Mouse (Mus musculus) embryonic facial prominence, embryonic 11.5 days (tissue): ENCODE data around the gene 2210011C24Rik. TPM values are rescaled to one million over a fixed set of nuclear protein-coding genes. Genes with fewer than 3 reads are reported as not detected.

Experiments used
- ATAC-seq: fragments of 200-750 bp; cut with Nextera tagmentation; replicated peaks from 2 replicates; pipeline ENCODE4 v1.8.0; 2017; ENCODE audit warnings: low read depth; ENCODE audit not compliant: insufficient number of reproducible peaks, low FRiP score, low TSS enrichment
- DNase-seq: peaks from one replicate; pipeline ENCODE4 v3.0.0-alpha.2; 2015; ENCODE audit warnings: low spot score
- H3K27ac ChIP-seq: fragments of 300-500 bp; sonication (generic); replicated peaks from 2 replicates; pipeline ENCODE4 v1.5.1; 2014; ENCODE audit warnings: mild to moderate bottlenecking, low read depth, low read length, control low read depth
- H3K27me3 ChIP-seq: fragments of 300-500 bp; sonication (generic); 2 replicates; pipeline ENCODE4 v1.6.1; 2014; ENCODE audit warnings: mild to moderate bottlenecking, low read length, moderate library complexity, mixed read lengths; ENCODE audit not compliant: control insufficient read depth, insufficient read depth
- H3K36me3 ChIP-seq: fragments of 300-500 bp; sonication (generic); replicated peaks from 2 replicates; pipeline ENCODE4 v1.6.1; 2014; ENCODE audit warnings: low read depth, mild to moderate bottlenecking, low read length, moderate library complexity, mixed read lengths; ENCODE audit not compliant: control insufficient read depth, insufficient read depth
- H3K4me1 ChIP-seq: fragments of 300-500 bp; sonication (generic); 2 replicates; pipeline ENCODE4 v1.6.1; 2014; ENCODE audit warnings: low read length, mixed read lengths; ENCODE audit not compliant: control insufficient read depth, insufficient read depth
- H3K4me2 ChIP-seq: fragments of 300-500 bp; sonication (generic); 2 replicates; pipeline ENCODE4 v1.6.1; 2014; ENCODE audit warnings: low read depth, mild to moderate bottlenecking, control low read depth, low read length, moderate library complexity
- H3K4me3 ChIP-seq: fragments of 300-500 bp; sonication (generic); 2 replicates; pipeline ENCODE4 v1.5.1; 2014; ENCODE audit warnings: low read depth, low read length, control low read depth
- H3K9ac ChIP-seq: fragments of 300-500 bp; sonication (generic); replicated peaks from 2 replicates; pipeline ENCODE4 v1.6.1; 2014; ENCODE audit warnings: mild to moderate bottlenecking, control low read depth, low read length
- H3K9me3 ChIP-seq: fragments of 300-500 bp; sonication (generic); replicated peaks from 2 replicates; pipeline ENCODE4 v1.6.1; 2016; ENCODE audit warnings: mild to moderate bottlenecking, low read length, inconsistent platforms, mixed read lengths; ENCODE audit not compliant: control insufficient read depth
- WGBS: fragments of 180-500 bp; shearing (Covaris S2); extraction: QIAGEN DNeasy Blood & Tissue Kit; methylation state at CpG from one replicate; pipeline ENCODE4 v1.1.7; 2014; 5-methylcytosine and 5-hydroxymethylcytosine counted together
- polyA plus RNA-seq: library from polyadenylated mRNA; unstranded; fragments of >200 nt; fragmentation: Nextera tagmentation; extraction: Ambion mirVana; gene quantifications from 2 replicates; pipeline ENCODE4 v1.2.1, GENCODE M21; 2014

Gene 2210011C24Rik
- polyA plus RNA-seq, 1 experiment from 2014 or later, result not detected

GRCm38 (mm10) chr8:83974521-83974920 lies 37.5 kb downstream of the 2210011C24Rik start:
- H3K4me3 ChIP-seq, result no peak overlapping the region; the same call in 1 of the 2 replicates
- WGBS, result 86% methylated on average over 4 of the region's 4 CpGs

GRCm38 (mm10) chr8:83973161-83974031 lies 38.6 kb downstream of the 2210011C24Rik start:
- H3K9ac ChIP-seq, result peak overlapping the region; percentile 86
- H3K4me2 ChIP-seq, result peak overlapping the region; percentile 93
- peaks cover 3% of the 10 kb centered on the region for H3K4me1 ChIP-seq
- H3K27me3 ChIP-seq, result no peaks in the 10 kb centered on the region
- ATAC-seq (peak; percentile 5; the same call in 1 of the 2 replicates), DNase-seq (no peak)
- peak overlapping the region; percentile 90 for H3K4me3 ChIP-seq
- H3K36me3 ChIP-seq, result peaks cover 3% of the 10 kb centered on the region; the same call in 1 of the 2 replicates
- no peak overlapping the region for H3K27ac ChIP-seq
- 2% methylated on average over 37 of the region's 37 CpGs for WGBS
- no peaks in the 10 kb centered on the region for H3K9me3 ChIP-seq

More at GRCm38 (mm10) chr8:83974521-83974920, 37.5 kb downstream of the 2210011C24Rik start:
- no peaks in the 10 kb centered on the region for H3K9me3 ChIP-seq
- H3K4me2 ChIP-seq, result no peak overlapping the region
- H3K4me1 ChIP-seq, result peaks cover 3% of the 10 kb centered on the region
- DNase-seq (no peak), ATAC-seq (no peak)
- H3K9ac ChIP-seq, result no peak overlapping the region
- peaks cover 3% of the 10 kb centered on the region; the same call in 1 of the 2 replicates for H3K36me3 ChIP-seq
- H3K27ac ChIP-seq, result no peak overlapping the region
- no peaks in the 10 kb centered on the region for H3K27me3 ChIP-seq

DNA sequence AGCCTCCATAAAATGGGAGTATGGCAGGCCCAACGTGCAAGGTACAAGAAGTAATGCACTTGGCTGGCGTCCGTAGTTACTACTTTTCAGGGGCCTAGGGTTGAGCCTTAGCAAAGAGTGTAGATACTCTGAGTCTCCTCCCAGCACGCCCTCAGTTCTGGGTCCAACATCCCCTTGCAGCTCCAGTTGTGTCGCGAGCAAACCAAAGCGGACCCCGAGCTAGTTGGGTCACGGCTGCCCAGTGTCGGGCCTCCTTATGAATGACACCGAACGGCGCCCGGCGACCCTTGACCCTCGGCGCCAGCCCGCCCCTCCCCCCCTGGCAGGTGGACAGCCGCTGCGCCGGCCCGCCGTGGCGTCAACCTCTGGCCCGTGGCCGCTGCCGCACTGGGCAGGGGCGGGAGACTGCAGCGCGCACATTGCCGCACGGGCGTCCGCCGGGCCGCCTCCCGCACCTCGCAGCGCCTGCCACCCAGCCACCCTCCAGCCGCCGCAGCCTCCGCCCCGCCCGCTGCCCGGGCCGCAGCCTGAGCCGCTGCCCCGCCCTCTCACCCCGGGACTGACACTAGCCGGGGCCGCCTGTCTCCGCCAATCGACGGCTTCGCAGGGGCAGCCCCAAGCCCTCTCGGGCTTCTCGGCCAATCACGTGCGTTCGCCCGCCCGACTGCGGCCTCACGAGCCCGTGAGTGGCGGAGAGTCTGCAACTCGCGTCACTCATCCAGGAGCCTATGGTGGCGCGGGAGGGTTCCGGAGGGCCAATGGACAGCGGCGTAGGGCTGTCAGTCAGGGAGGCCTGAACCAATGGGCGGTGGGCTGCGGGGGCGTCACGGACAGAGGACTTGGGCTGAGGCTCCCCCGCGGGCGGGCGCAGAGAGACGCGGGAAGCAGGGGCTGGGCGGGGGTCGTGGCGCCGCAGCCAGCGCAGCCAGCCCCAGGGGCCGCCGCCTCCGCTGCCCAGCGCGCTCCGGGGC lies 39.5 kb downstream of the 2210011C24Rik start, which contains the start of gene Prkaca:
Gene Prkaca (plus strand): TSS at position 844 of the 971 bp plus-strand sequence.
- ATAC-seq (peak; percentile 99), DNase-seq (peak; percentile 99)
- H3K27me3 ChIP-seq, result no peaks in the 10 kb centered on the region
- H3K9ac ChIP-seq, result peak within 1 kb of the TSS; percentile 86
- H3K27ac ChIP-seq, result peak within 1 kb of the TSS; percentile 67; the same call in 1 of the 2 replicates
- WGBS, result under 1% methylated on average over 77 of the region's 94 CpGs
- H3K4me1 ChIP-seq, result peaks cover under 1% of the 10 kb centered on the region
- peak within 1 kb of the TSS; percentile 90 for H3K4me3 ChIP-seq
- peak within 1 kb of the TSS; percentile 93 for H3K4me2 ChIP-seq
- no peaks in the 10 kb centered on the region for H3K9me3 ChIP-seq
- H3K36me3 ChIP-seq, result peaks cover 3% of the 10 kb centered on the region; the same call in 1 of the 2 replicates

DNA sequence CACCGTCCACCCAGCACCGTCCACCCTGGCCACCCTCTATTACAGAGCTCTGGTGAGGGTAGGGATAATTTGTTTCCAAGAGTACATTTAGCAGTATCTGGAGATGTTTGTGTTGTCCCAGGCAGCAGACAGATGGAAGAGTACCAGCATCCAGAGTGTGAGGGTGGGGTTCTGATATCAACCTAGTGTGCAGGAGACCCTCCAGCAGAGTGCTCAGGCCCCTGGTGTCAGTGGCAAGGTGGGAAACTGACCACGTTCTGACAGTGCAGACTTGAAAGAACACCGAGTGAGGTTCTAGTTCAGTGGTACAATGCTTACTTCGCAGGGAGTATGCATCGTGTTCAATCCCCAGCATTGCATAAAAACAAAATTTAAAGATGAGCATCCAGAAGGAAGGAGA lies 40.3 kb downstream of the 2210011C24Rik start:
- peak overlapping the region; percentile 90 for H3K4me3 ChIP-seq
- no peak for DNase-seq
- 74% methylated on average over 6 of the region's 6 CpGs for WGBS
- H3K4me2 ChIP-seq, result peak overlapping the region; percentile 91
- no peak for ATAC-seq
- peaks cover 3% of the 10 kb centered on the region; the same call in 1 of the 2 replicates for H3K36me3 ChIP-seq
- H3K9ac ChIP-seq, result no peak overlapping the region; the same call in 1 of the 2 replicates
- H3K4me1 ChIP-seq, result no peaks in the 10 kb centered on the region; the same call in 1 of the 2 replicates
- H3K27ac ChIP-seq, result no peak overlapping the region
- no peaks in the 10 kb centered on the region for H3K27me3 ChIP-seq
- H3K9me3 ChIP-seq, result no peaks in the 10 kb centered on the region

DNA sequence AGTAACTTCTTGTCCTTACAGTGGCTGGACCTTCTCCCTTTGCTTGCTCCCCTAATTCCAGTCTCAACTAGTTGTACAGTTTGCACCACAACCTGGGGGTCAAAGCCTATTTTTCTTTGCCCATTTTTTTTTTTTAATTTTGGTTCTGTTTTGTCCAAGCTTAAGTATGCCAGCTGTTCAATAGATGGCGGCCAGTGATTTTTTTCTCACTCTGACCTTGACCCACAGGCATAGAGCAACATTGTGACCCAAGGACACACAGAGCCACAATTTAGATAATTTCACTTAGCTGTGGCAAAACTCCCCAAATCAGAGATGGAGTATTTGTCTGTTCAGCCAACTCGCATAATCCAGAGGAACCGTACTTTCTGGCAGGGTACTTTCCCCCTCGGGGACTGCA lies 40.9 kb downstream of the 2210011C24Rik start:
- DNase-seq (no peak), ATAC-seq (no peak)
- no peaks in the 10 kb centered on the region for H3K27me3 ChIP-seq
- H3K9ac ChIP-seq, result no peak overlapping the region
- H3K4me2 ChIP-seq, result no peak overlapping the region
- H3K4me1 ChIP-seq, result no peaks in the 10 kb centered on the region; the same call in 1 of the 2 replicates
- no peak overlapping the region for H3K4me3 ChIP-seq
- H3K27ac ChIP-seq, result no peak overlapping the region
- WGBS, result 89% methylated on average over 4 of the region's 4 CpGs
- peaks cover 3% of the 10 kb centered on the region; the same call in 1 of the 2 replicates for H3K36me3 ChIP-seq
- no peaks in the 10 kb centered on the region for H3K9me3 ChIP-seq

GRCm38 (mm10) chr8:83967701-83968100 lies 44.3 kb downstream of the 2210011C24Rik start:
- H3K36me3 ChIP-seq, result peaks cover 3% of the 10 kb centered on the region; the same call in 1 of the 2 replicates
- H3K4me1 ChIP-seq, result no peaks in the 10 kb centered on the region
- no peak for DNase-seq
- H3K9me3 ChIP-seq, result no peaks in the 10 kb centered on the region
- no peak for ATAC-seq
- H3K4me3 ChIP-seq, result no peak overlapping the region
- no peak overlapping the region for H3K4me2 ChIP-seq
- 89% methylated on average over 7 of the region's 7 CpGs for WGBS
- no peak overlapping the region for H3K9ac ChIP-seq
- no peak overlapping the region for H3K27ac ChIP-seq
- H3K27me3 ChIP-seq, result no peaks in the 10 kb centered on the region

DNA sequence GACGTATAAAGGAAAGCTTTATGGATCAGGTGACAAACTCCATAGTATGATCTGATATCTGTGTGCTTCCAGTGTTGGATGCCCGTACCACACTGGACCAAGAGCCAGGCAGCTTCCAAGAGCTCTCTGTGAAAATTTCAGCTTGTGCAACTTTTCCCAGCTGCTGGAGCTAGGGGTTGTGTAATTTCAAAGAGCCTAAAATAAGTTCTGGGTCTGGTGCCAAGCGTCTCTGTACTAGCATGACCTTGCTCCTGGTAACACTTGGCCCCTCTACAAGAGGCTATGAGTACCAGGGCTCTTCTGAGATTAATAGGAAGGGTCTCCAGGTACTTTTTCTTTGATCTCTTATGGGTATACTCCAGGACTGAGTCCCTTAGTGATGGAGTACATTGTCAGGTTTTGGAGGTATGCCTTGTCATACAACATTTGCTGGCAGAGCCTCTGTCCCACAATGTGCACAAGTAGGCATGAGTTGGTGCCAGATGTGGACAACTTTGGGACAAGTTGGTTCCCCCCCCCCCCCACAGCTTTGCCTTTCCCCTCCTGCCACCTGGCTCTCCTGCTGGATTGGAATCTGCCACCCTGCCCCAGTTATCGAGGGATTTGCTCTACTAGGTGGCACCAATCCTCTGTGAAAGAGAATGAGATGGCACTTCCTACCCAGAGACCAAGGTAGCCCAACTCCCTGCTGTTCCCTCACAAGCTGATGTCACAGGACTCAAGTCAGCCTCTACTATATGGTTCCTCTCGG lies 47.8 kb downstream of the 2210011C24Rik start:
- Histone ChIP-seq H3K27me3 (no peaks in the 10 kb centered on the region), H3K27ac (no peak overlapping the region), H3K4me1 (no peaks in the 10 kb centered on the region), H3K9me3 (no peaks in the 10 kb centered on the region), H3K4me2 (no peak overlapping the region), H3K9ac (no peak overlapping the region), H3K4me3 (no peak overlapping the region), H3K36me3 (no peaks in the 10 kb centered on the region)
- ATAC-seq (no peak), DNase-seq (no peak)
- 84% methylated on average over 5 of the region's 5 CpGs for WGBS
